Mouse (Mus musculus) heart, postnatal 0 days (tissue): ENCODE results near the gene Gab3. TPM values are rescaled to one million over a fixed set of nuclear protein-coding genes. Genes with fewer than 3 reads are reported as not detected.
A peak's percentile ranks its signal among the peaks of the same experiment; 100 is the strongest.
"Not testable (repeated sequence)": the region's sequence is repeated elsewhere in the genome, so short reads cannot be mapped to it uniquely, and the experiment has no call there.

ENCODE experiments used
- ATAC-seq: fragments of 200-750 bp; cut with Nextera tagmentation; 2 replicates; pipeline ENCODE4 v1.8.0; 2017; ENCODE audit warnings: low read depth, moderate number of reproducible peaks, moderate library complexity; ENCODE audit not compliant: insufficient read depth
- DNase-seq: peaks from one replicate; pipeline ENCODE4 v3.0.0-alpha.2; 2016; ENCODE audit warnings: low spot score
- H3K27ac ChIP-seq: fragments of 300-500 bp; sonication (generic); 2 replicates; pipeline ENCODE4 v1.5.1; 2014; ENCODE audit warnings: low read depth, mild to moderate bottlenecking
- H3K27me3 ChIP-seq: fragments of 300-500 bp; sonication (generic); 2 replicates; pipeline ENCODE4 v1.6.1; 2014; ENCODE audit warnings: low read length, mixed read lengths; ENCODE audit not compliant: control insufficient read depth, insufficient read depth
- H3K36me3 ChIP-seq: fragments of 300-500 bp; sonication (generic); replicated peaks from 2 replicates; pipeline ENCODE4 v1.6.1; 2014; ENCODE audit warnings: low read length, mixed read lengths; ENCODE audit not compliant: control insufficient read depth, insufficient read depth
- H3K4me1 ChIP-seq: fragments of 300-500 bp; sonication (generic); 2 replicates; pipeline ENCODE4 v1.6.1; 2014; ENCODE audit warnings: antibody characterized with exemption; ENCODE audit not compliant: control insufficient read depth, insufficient read depth
- H3K4me2 ChIP-seq: fragments of 300-500 bp; sonication (generic); 2 replicates; pipeline ENCODE4 v1.6.1; 2014; ENCODE audit warnings: low read depth, mild to moderate bottlenecking, low read length, moderate library complexity
- H3K4me3 ChIP-seq: fragments of 300-500 bp; sonication (generic); 2 replicates; pipeline ENCODE4 v1.5.1; 2014; ENCODE audit warnings: low read depth, low read length
- H3K9ac ChIP-seq: fragments of 300-500 bp; sonication (generic); replicated peaks from 2 replicates; pipeline ENCODE4 v1.6.1; 2014; ENCODE audit warnings: low read depth, low read length, mixed read lengths
- H3K9me3 ChIP-seq: fragments of 300-500 bp; sonication (generic); replicated peaks from 2 replicates; pipeline ENCODE4 v1.6.1; 2016; ENCODE audit warnings: low read length; ENCODE audit not compliant: control insufficient read depth
- CTCF ChIP-seq: IDR thresholded peaks from 2 replicates; pipeline ENCODE4 v1.5.1; 2016; ENCODE audit warnings: antibody characterized with exemption, control low read depth, low read depth
- EP300 ChIP-seq: IDR thresholded peaks from 2 replicates; pipeline ENCODE4 v1.6.1; 2016; ENCODE audit warnings: antibody characterized with exemption, low read depth
- WGBS: fragments of 180-500 bp; shearing (Covaris S2); extraction: QIAGEN DNeasy Blood & Tissue Kit; methylation state at CpG from one replicate; pipeline ENCODE4 v1.1.7; 2014; 5-methylcytosine and 5-hydroxymethylcytosine counted together
- polyA plus RNA-seq: library from polyadenylated mRNA; unstranded; fragments of >200 nt; fragmentation: Nextera tagmentation; extraction: Ambion mirVana; gene quantifications from 2 replicates; pipeline ENCODE4 v1.2.1, GENCODE M21; 2015
- total RNA-seq: library from RNA; depleted of rRNA; stranded (reverse); fragments of >200 nt; gene quantifications from 2 replicates; pipeline ENCODE4 v1.2.3, GENCODE M21; 2014; ENCODE audit warnings: low replicate concordance

Gene Gab3
- total and polyA plus RNA-seq, 2 experiments from 2014 or later = 2.7 to 4.6 TPM

- WGBS = 32% methylated on average over 3 of the region's 3 CpGs
- 0 out of 2 replicates have a peak overlapping the region, but pooled peaks have one; percentile 4 for H3K4me3 ChIP-seq
These were observed 38.2 kb downstream of the Gab3 start for GRCm38 (mm10) chrX:75046921-75047635.

DNA sequence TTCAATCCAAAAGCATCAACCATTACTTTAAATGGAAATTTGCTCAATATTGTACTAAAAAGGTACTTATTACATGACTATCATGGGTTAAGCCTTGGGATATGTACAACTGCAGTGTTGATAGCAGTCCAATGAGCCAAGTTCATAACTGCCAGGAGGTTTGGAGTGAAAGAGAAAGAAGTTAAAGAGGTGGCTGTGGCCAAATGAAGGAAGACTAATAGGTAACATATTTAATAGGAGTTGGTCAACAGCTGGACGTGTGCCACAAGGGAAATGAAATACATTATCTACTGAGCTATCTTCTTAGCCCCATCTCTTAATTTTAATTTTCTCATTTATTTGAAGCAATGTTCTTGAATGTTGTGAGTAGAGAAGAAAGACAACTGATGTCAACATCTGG lies 39.3 kb downstream of the Gab3 start:
- H3K4me1 ChIP-seq = no peaks in the 10 kb centered on the region
- DNase-seq (no peak), ATAC-seq (no peak)
- no peak overlapping the region for H3K4me3 ChIP-seq
- no peaks in the 10 kb centered on the region for H3K36me3 ChIP-seq
- no peak overlapping the region for H3K27ac ChIP-seq
- no peak overlapping the region for H3K4me2 ChIP-seq
- H3K27me3 ChIP-seq = no peaks in the 10 kb centered on the region
- TF ChIP-seq CTCF (no peak), EP300 (no peak)
- WGBS = 62% methylated on average over 1 of the region's 1 CpGs
- no peaks in the 10 kb centered on the region for H3K9me3 ChIP-seq
- no peak overlapping the region for H3K9ac ChIP-seq

More at GRCm38 (mm10) chrX:75046921-75047635, 38.2 kb downstream of the Gab3 start:
- ATAC-seq = 0 out of 2 replicates have a peak, but pooled peaks have one; percentile 39
- TF ChIP-seq CTCF (no peak), EP300 (0 out of 2 replicates have a peak, but pooled peaks have one; percentile 16)
- H3K9ac ChIP-seq = no peak overlapping the region
- peak; percentile 34 for DNase-seq
- H3K27ac ChIP-seq = peak overlapping the region; percentile 48
- peak overlapping the region; percentile 38; the same call in 1 of the 2 replicates for H3K4me2 ChIP-seq
- no peaks in the 10 kb centered on the region for H3K4me1 ChIP-seq
- no peaks in the 10 kb centered on the region for H3K36me3 ChIP-seq
- H3K27me3 ChIP-seq = no peaks in the 10 kb centered on the region
- H3K9me3 ChIP-seq = no peaks in the 10 kb centered on the region

DNA sequence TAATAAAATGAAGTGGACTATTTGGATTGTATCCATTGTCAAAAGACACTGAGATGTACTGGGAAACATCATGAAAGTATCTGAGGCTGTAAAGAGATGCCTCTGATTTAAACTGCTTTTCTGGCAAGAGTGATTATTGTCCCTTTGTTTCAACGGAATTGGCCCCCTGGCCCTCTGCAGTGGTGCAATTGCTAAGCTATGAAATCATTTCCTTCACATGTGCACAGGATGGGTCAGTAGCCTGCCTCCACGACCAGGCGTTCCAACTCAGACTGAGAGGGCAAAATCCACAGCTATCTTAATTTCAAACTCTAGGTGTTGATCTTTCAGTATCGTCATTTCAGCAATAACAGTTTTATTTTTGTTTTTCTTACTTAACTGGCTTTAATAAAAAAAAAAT lies 40.7 kb downstream of the Gab3 start:
- WGBS = 40% methylated on average over 4 of the region's 4 CpGs
- TF ChIP-seq EP300 (no peak), CTCF (no peak)
- ATAC-seq = peak; percentile 49
- Histone ChIP-seq H3K27me3 (no peaks in the 10 kb centered on the region), H3K9me3 (no peaks in the 10 kb centered on the region), H3K4me3 (no peak overlapping the region), H3K36me3 (no peaks in the 10 kb centered on the region), H3K4me1 (no peaks in the 10 kb centered on the region), H3K9ac (no peak overlapping the region), H3K4me2 (no peak overlapping the region), H3K27ac (0 out of 2 replicates have a peak overlapping the region, but pooled peaks have one; percentile 43)
- DNase-seq = peak; percentile 43

DNA sequence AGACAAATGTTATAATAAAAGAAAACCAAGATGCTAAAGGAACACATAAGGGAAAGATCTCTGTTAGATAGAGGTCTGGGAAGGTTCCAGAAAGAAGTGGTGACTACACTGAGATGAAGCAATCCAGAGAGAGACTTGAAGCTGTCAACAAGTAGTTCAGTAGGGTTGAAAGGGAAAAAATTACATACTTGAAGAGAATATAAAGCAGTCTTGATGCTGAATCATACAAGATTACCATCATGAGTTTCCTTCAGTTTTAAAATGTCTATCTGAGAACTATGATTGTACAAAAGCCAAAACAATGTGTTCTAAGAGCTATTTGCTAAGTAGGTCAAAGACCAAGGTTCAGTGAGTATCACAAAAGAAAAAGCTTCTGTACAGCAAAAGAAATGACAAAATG lies 48.6 kb downstream of the Gab3 start:
- Histone ChIP-seq H3K27me3 (no peaks in the 10 kb centered on the region), H3K9me3 (no peaks in the 10 kb centered on the region), H3K9ac (no peak overlapping the region), H3K4me1 (no peaks in the 10 kb centered on the region), H3K36me3 (no peaks in the 10 kb centered on the region), H3K4me3 (no peak overlapping the region), H3K27ac (no peak overlapping the region), H3K4me2 (no peak overlapping the region)
- TF ChIP-seq CTCF = no peak
- TF ChIP-seq EP300 = no peak
- no peak for DNase-seq
- no peak for ATAC-seq

- Histone ChIP-seq H3K27ac (no peak overlapping the region), H3K4me1 (no peaks in the 10 kb centered on the region), H3K27me3 (no peaks in the 10 kb centered on the region), H3K9me3 (no peaks in the 10 kb centered on the region), H3K4me2 (no peak overlapping the region), H3K4me3 (no peak overlapping the region), H3K36me3 (no peaks in the 10 kb centered on the region), H3K9ac (no peak overlapping the region)
- DNase-seq (no peak), ATAC-seq (no peak)
- 76% methylated on average over 2 of the region's 2 CpGs for WGBS
- no peak for TF ChIP-seq CTCF
- TF ChIP-seq EP300 = no peak
These were observed 50.1 kb downstream of the Gab3 start for GRCm38 (mm10) chrX:75035162-75035561.

- not testable (repeated sequence) for ATAC-seq, H3K9me3 ChIP-seq, H3K9ac ChIP-seq, H3K4me2 ChIP-seq, H3K27me3 ChIP-seq, H3K27ac ChIP-seq, H3K4me1 ChIP-seq, H3K4me3 ChIP-seq, H3K36me3 ChIP-seq, DNase-seq
- WGBS = 57% methylated on average over 1 of the region's 1 CpGs
These were observed 51.2 kb downstream of the Gab3 start for GRCm38 (mm10) chrX:75034054-75034453.
